Mouse (Mus musculus) forebrain, embryonic 14.5 days (tissue): ENCODE data around the gene Gm9903. TPM values are rescaled to one million over a fixed set of nuclear protein-coding genes. Genes with fewer than 3 reads are reported as not detected.

Experiments used
- ATAC-seq: fragments of 200-750 bp; cut with Nextera tagmentation; 2 replicates; pipeline ENCODE4 v1.8.0; 2017; ENCODE audit warnings: mild to moderate bottlenecking, moderate library complexity
- DNase-seq: peaks from one replicate; pipeline ENCODE4 v3.0.0-alpha.2; 2015; ENCODE audit warnings: low spot score
- H3K27ac ChIP-seq: fragments of 300-500 bp; sonication (generic); 2 replicates; pipeline ENCODE4 v1.5.1; 2014; ENCODE audit warnings: low read depth, mild to moderate bottlenecking, control low read depth, low read length, moderate library complexity
- H3K27me3 ChIP-seq: fragments of 300-500 bp; sonication (generic); replicated peaks from 2 replicates; pipeline ENCODE4 v1.6.1; 2014; ENCODE audit warnings: low read length, control low read depth, mixed read lengths; ENCODE audit not compliant: control insufficient read depth, insufficient read depth
- H3K36me3 ChIP-seq: fragments of 300-500 bp; sonication (generic); 2 replicates; pipeline ENCODE4 v1.6.1; 2014; ENCODE audit warnings: low read length, control low read depth; ENCODE audit not compliant: control insufficient read depth, insufficient read depth
- H3K4me1 ChIP-seq: fragments of 300-500 bp; sonication (generic); 2 replicates; pipeline ENCODE4 v1.6.1; 2014; ENCODE audit warnings: antibody characterized with exemption, low read length, control low read depth; ENCODE audit not compliant: control insufficient read depth, insufficient read depth
- H3K4me2 ChIP-seq: fragments of 300-500 bp; sonication (generic); 2 replicates; pipeline ENCODE4 v1.6.1; 2014; ENCODE audit warnings: mild to moderate bottlenecking, control low read depth, low read length
- H3K4me3 ChIP-seq: fragments of 300-500 bp; sonication (generic); 2 replicates; pipeline ENCODE4 v1.5.1; 2014; ENCODE audit warnings: low read depth, low read length, control low read depth
- H3K9ac ChIP-seq: fragments of 300-500 bp; sonication (generic); 2 replicates; pipeline ENCODE4 v1.6.1; 2014; ENCODE audit warnings: mild to moderate bottlenecking, low read length, control low read depth, moderate library complexity
- H3K9me3 ChIP-seq: fragments of 300-500 bp; sonication (generic); replicated peaks from 2 replicates; pipeline ENCODE4 v1.6.1; 2016; ENCODE audit warnings: low read length, control low read depth, mixed read lengths; ENCODE audit not compliant: control insufficient read depth
- WGBS: fragments of 180-500 bp; shearing (Covaris S2); extraction: QIAGEN DNeasy Blood & Tissue Kit; methylation state at CpG from one replicate; pipeline ENCODE4 v1.1.7; 2014; 5-methylcytosine and 5-hydroxymethylcytosine counted together
- polyA plus RNA-seq: library from polyadenylated mRNA; unstranded; fragments of >200 nt; fragmentation: Nextera tagmentation; extraction: Ambion mirVana; gene quantifications from 2 replicates; pipeline ENCODE4 v1.2.1, GENCODE M21; 2014

The Gm9903 gene
- polyA plus RNA-seq, 1 experiment from 2014 or later: 0.48 TPM

DNA sequence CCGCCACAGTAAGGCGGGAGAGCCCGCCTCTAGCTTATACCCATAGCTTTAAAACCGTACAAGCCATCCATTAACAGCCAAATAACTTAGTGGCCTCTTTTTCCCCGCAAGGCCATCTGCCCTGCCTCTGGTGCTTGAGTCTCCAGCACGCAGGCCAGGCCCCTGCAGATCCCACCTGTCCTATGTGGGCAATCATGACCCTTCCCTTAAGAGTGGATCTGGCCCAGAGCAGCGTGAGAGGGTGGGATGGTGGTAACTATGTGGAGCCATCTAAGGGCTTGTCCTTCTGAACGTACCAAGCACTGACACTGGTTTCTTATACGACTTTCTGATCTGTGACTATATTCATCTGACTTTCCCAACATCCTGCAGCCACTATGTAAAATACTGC is 23.1 kb downstream of the Gm9903 start:
- H3K27ac ChIP-seq: peak overlapping the region; percentile 44
- no peaks in the 10 kb centered on the region for H3K9me3 ChIP-seq
- H3K27me3 ChIP-seq: no peaks in the 10 kb centered on the region
- DNase-seq: no peak
- H3K9ac ChIP-seq: peak overlapping the region; percentile 80
- peak overlapping the region; percentile 86 for H3K4me3 ChIP-seq
- H3K4me2 ChIP-seq: peak overlapping the region; percentile 53
- WGBS: 2% methylated on average over 9 of the region's 9 CpGs
- no peak; the same call in 1 of the 2 replicates for ATAC-seq
- H3K4me1 ChIP-seq: peaks cover 22% of the 10 kb centered on the region
- peaks cover 45% of the 10 kb centered on the region for H3K36me3 ChIP-seq

DNA sequence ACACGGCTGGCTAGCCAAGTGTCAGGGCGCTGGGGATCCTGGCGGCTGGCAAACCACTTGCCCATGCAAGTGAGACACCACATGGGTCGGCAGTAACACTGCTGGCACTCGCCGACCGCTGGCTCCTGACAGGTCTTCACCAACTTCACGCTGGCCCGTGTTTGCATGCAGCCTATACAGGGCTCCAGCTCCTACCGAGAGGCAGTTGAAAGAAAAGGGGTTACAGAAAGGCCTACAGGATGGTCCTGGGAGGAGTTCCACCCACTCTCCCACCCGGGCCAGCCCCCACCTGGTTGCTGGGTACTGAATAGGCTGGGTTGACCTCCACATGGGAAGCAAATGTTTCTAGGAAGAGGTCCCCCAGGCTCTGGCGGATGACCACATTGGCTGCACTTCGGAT is 24.7 kb downstream of the Gm9903 start:
- Histone ChIP-seq H3K27me3 (no peaks in the 10 kb centered on the region), H3K4me3 (no peak overlapping the region), H3K36me3 (peaks cover 32% of the 10 kb centered on the region), H3K9me3 (no peaks in the 10 kb centered on the region), H3K27ac (no peak overlapping the region), H3K9ac (no peak overlapping the region), H3K4me2 (no peak overlapping the region), H3K4me1 (peaks cover 29% of the 10 kb centered on the region)
- DNase-seq (no peak), ATAC-seq (no peak)
- 95% methylated on average over 13 of the region's 13 CpGs for WGBS

- H3K4me1 ChIP-seq: peaks cover 26% of the 10 kb centered on the region
- DNase-seq: no peak
- no peak overlapping the region for H3K9ac ChIP-seq
- no peaks in the 10 kb centered on the region for H3K27me3 ChIP-seq
- H3K9me3 ChIP-seq: no peaks in the 10 kb centered on the region
- ATAC-seq: no peak
- no peak overlapping the region for H3K4me2 ChIP-seq
- 94% methylated on average over 10 of the region's 10 CpGs for WGBS
- H3K27ac ChIP-seq: no peak overlapping the region
- no peak overlapping the region for H3K4me3 ChIP-seq
- peaks cover 26% of the 10 kb centered on the region for H3K36me3 ChIP-seq
These were observed 25.6 kb downstream of the Gm9903 start for GRCm38 (mm10) chr5:33655251-33655840.

DNA sequence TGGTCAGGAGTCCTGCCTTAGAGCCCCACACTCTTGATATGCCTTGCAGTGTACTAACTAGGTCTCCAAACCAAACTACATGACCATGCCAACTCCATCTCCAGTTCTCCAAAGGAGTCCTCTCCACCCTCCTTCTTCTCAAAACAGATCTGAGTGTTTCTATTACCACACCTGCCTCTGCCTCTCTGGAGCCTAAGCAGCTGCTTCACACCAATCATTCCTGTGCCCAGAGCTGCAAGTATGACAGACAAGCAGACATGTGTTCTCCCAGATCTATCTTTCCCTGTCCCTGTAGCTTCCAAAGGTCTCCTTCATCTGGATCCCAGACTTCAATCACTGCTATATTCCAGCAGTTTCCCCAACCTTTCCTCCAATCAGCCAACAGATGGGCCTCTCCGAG is 27.0 kb downstream of the Gm9903 start:
- Histone ChIP-seq H3K27ac (no peak overlapping the region), H3K36me3 (peaks cover 31% of the 10 kb centered on the region), H3K4me1 (peaks cover 17% of the 10 kb centered on the region), H3K4me3 (peak overlapping the region; percentile 73), H3K27me3 (no peaks in the 10 kb centered on the region), H3K4me2 (peak overlapping the region; percentile 96), H3K9ac (peak overlapping the region; percentile 79), H3K9me3 (no peaks in the 10 kb centered on the region)
- no peak for DNase-seq
- WGBS: 48% methylated on average over 1 of the region's 1 CpGs
- ATAC-seq: no peak

DNA sequence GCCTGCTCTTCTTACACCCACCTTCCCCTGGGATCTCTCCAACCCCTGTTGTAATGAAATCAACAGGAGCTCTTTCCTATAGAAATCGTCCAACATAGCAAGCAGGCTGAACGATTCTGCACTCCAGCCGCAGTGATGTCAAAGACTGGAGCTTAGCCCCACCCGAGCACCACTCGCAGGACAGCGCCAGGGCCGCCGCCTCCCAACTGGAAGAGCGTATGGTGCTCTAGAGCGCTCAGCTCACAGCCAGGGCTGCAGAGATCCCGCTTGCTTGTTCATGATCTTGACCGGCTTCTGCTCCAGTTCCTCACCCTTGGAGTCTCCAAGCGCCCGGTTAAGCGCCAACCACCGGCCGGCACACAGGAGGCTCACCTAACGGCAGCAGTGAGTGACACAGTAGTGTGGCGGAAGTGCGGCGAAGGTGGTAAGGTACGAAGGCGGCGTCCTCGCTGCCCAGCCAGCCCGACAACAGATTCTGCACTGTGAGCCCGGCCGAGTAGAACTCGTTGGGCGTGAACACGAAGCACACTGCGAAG is 27.6 kb downstream of the Gm9903 start:
- under 1% methylated on average over 32 of the region's 32 CpGs for WGBS
- peak overlapping the region; percentile 73 for H3K4me3 ChIP-seq

DNA sequence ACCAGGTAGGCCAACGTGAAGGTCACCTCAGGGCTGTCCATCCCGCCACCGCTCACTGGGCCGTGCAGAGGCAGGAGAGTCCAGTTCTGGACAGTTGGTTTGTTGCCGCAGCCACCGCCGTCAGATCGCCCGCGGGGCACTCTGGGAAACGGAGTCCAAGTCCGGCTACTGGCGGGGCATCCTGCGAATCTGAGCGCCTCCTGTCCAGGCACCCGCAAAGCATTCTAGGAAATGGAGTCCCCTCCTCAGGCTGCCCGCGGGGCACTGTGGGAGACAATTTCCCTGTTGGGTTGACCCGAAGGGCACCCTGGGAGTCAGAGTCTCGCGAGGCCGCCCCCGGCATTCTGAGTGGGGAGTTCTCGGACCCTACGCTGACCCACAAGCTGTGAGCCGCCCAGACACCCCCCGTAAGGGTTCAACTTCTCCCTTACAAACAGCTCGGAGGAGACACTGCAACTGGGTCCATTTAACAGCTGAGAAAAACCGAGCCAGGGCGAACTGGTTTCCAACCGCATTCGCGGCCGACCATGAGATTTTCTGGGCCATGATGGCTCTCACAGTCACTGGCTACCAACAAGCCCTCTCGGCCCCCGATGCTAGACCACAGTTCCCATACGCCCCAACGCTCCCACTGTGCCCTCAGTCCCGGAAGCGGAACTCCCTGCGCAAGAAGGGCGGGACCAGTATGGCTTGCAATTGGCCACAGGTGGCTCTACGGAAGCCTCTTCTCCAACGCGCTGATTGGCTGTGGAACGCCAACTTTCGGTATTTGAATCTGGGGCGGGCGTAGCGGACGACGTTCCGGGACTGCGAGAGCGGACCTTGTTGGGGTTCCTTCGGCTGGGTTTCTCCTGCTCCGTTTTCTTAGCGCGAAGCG is 28.3 kb downstream of the Gm9903 start, which contains the start of the genes Tacc3 and Tmem129:
Tacc3 (plus strand) TSS at position 342 of the 877 bp plus-strand sequence.
Tmem129 (minus strand) TSS at position 630 of the 877 bp plus-strand sequence.
- H3K4me1 ChIP-seq: peaks cover 17% of the 10 kb centered on the region
- peak within 1 kb of the TSS; percentile 73 for H3K4me3 ChIP-seq
- peaks cover 34% of the 10 kb centered on the region for H3K36me3 ChIP-seq
- no peaks in the 10 kb centered on the region for H3K27me3 ChIP-seq
- ATAC-seq (peak; percentile 97), DNase-seq (peak; percentile 99)
- no peaks in the 10 kb centered on the region for H3K9me3 ChIP-seq
- H3K9ac ChIP-seq: peak within 1 kb of the TSS; percentile 79
- H3K27ac ChIP-seq: peak within 1 kb of the TSS; percentile 93
- H3K4me2 ChIP-seq: peak within 1 kb of the TSS; percentile 96
- under 1% methylated on average over 60 of the region's 60 CpGs for WGBS

More for the DNA sequence above, 27.6 kb downstream of the Gm9903 start:
- H3K36me3 ChIP-seq: peaks cover 31% of the 10 kb centered on the region
- H3K4me1 ChIP-seq: peaks cover 17% of the 10 kb centered on the region
- DNase-seq: peak; percentile 13
- peak; percentile 25; the same call in 1 of the 2 replicates for ATAC-seq
- no peaks in the 10 kb centered on the region for H3K9me3 ChIP-seq
- no peaks in the 10 kb centered on the region for H3K27me3 ChIP-seq
- peak overlapping the region; percentile 79 for H3K9ac ChIP-seq
- H3K4me2 ChIP-seq: peak overlapping the region; percentile 96
- H3K27ac ChIP-seq: peak overlapping the region; percentile 93

DNA sequence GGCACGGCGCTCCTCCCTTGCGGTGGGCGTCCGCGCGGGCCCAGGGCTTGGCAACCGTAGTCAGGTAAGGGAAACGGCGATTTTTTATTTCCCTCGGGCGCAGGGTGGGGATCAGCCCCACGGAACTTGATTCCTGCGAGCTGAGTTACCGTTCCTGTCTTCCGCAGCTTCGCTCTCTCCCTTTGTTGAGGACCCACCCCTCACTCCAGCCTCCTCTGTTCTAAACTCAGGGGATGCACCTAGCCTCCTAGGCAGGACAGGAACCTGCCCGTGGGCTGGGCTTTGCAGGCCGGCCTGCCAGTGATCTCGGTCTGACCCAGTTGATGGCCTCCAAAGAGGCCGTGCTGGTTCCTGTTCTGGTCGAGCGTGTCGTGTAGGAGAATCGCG is 28.9 kb downstream of the Gm9903 start:
- Histone ChIP-seq H3K4me1 (peaks cover 17% of the 10 kb centered on the region), H3K4me2 (peak overlapping the region; percentile 96), H3K9me3 (no peaks in the 10 kb centered on the region), H3K27me3 (no peaks in the 10 kb centered on the region), H3K4me3 (peak overlapping the region; percentile 73), H3K36me3 (peaks cover 32% of the 10 kb centered on the region), H3K27ac (no peak overlapping the region), H3K9ac (peak overlapping the region; percentile 69)
- 1% methylated on average over 26 of the region's 26 CpGs for WGBS
- ATAC-seq: peak; percentile 5; the same call in 1 of the 2 replicates
- no peak for DNase-seq

GRCm38 (mm10) chr5:33668223-33668622 is 38.5 kb downstream of the Gm9903 start:
- Histone ChIP-seq H3K9ac (no peak overlapping the region), H3K27me3 (no peaks in the 10 kb centered on the region), H3K36me3 (peaks cover 76% of the 10 kb centered on the region), H3K4me2 (no peak overlapping the region), H3K4me1 (no peaks in the 10 kb centered on the region), H3K27ac (no peak overlapping the region), H3K4me3 (no peak overlapping the region), H3K9me3 (no peaks in the 10 kb centered on the region)
- ATAC-seq (no peak), DNase-seq (peak; percentile 57)
